Mouse (Mus musculus) erythroid progenitor cell, adult 5-6 weeks (primary cell): ENCODE measurements around the gene Rasgrf1. TPM values are rescaled to one million over a fixed set of nuclear protein-coding genes. Genes with fewer than 3 reads are reported as not detected.

Source experiments
- ATAC-seq: replicated peaks from 2 replicates; pipeline ENCODE4 v1.8.0; 2016; ENCODE audit warnings: moderate number of reproducible peaks, mild to moderate bottlenecking, moderate TSS enrichment, inconsistent platforms; ENCODE audit not compliant: poor library complexity, low FRiP score, severe bottlenecking
- total RNA-seq, 2 experiments: library from RNA; stranded (forward) in 1 of 2; stranded (reverse) in 1 of 2; fragments of 150-400 nt in 1 of 2; fragments of 186-747, 209-891 nt in 1 of 2; gene quantifications; 2 replicates each; pipeline versions ENCODE4 v1.2.3 to v1.2.4; 2015 to 2017; ENCODE audit warnings: low replicate concordance in 2 of 2

Rasgrf1 gene
- total RNA-seq, 2 experiments from 2014 or later: not detected

GRCm38 (mm10) chr9:89958959-89959358, 49.3 kb downstream of the Rasgrf1 start:
- no peak for ATAC-seq

GRCm38 (mm10) chr9:89964091-89964490, 54.4 kb downstream of the Rasgrf1 start:
- no peak for ATAC-seq

GRCm38 (mm10) chr9:89967716-89968115, 58.0 kb downstream of the Rasgrf1 start:
- no peak for ATAC-seq

DNA sequence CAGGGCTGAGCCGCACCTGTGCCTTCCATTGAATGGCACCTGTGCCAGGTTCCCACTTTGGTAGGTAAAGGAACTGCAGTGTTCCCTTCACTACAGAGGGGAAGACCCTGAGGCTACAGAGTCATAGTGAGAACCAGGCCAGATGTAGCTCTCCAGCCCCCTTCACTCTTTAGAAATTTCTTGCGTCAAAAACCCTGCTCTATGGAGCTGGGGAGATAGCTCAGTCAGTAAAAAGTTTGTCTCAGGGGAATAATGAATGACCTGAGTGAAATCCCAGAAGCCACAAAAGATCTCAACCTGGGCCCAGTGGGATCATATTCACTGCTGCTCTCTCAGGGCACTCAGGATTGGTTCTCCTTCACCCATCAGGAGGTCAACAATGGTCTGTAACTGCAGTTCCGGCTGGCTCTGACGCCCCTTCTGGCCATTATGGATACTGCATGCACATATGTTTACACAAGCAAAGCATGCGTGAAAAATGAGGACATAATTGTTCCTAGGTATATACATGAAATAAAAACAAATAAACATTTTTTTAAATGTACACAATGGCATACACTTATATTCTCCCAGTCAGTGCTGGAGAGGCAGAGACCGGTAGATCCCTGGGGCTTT, 59.2 kb downstream of the Rasgrf1 start:
- ATAC-seq: no peak

- ATAC-seq: no peak
These were observed 60.6 kb downstream of the Rasgrf1 start for GRCm38 (mm10) chr9:89970271-89970670.

GRCm38 (mm10) chr9:89970886-89971486, 61.3 kb downstream of the Rasgrf1 start:
- no peak for ATAC-seq

DNA sequence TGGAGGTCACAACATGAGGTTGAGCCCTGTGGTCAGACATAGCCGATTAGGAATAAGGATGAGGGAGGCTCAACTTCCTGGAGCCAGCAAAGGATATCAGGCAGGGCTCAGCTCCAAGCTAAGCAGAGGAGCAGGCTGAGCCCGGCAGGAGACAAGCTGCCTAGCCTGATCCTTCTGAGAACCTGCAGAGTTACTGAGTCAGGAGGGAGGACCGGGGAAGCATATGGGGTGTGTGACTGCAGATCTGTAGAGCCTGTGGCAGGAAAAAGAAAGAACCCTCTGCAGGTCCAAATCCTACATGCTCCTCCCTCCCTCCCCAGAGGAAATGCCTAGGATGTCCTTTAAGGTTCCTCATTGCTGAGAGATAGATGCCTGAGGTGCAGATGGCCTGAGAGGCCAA, 62.6 kb downstream of the Rasgrf1 start:
- ATAC-seq: no peak

DNA sequence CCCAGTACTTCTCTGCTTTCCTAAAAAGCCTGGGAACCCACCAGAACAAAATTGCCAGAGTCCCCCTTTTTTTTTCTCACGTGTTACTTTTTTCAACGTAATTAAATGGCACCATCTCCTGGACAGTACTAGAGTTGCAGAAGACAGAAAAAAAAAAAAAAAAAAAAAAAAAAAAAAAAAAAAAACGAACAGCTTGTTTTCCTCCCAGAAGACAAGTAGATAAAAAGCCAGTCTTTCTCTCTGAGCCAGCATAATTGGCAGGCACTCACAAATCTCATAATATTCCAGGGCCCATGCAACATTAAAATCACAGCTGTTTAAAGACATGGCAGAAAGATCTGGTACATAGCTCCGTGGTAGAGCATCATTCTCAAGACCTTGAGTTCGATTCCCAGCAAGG, 64.1 kb downstream of the Rasgrf1 start:
- no peak for ATAC-seq

GRCm38 (mm10) chr9:89974463-89974931, 64.8 kb downstream of the Rasgrf1 start:
- ATAC-seq: no peak

DNA sequence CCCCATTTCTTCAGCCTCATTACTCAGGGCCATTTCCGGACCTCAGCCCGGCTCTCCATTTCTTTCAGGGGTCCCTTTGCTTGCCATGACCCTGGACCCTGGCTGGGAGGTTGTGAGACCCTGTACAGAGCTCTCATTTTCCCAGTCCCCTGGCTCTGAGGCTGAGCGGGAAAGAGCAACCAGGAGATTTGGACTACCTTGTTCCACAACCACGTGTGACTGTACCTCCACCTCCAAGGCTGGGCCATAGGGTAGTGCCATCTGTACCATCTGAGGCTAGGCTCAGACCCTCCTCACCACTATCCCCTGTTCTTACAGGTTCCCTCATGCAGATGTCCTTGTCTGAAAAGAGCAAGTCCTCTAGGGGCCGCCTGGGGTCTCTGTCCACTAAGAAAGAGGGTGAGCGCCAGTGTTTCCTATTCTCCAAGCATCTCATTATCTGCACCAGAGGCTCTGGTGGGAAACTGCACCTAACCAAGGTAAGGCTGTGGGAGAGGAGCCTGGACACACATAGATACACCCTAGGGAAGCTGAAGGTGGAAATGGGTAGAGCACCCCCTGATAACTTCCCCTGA, 66.7 kb downstream of the Rasgrf1 start:
- ATAC-seq: no peak

DNA sequence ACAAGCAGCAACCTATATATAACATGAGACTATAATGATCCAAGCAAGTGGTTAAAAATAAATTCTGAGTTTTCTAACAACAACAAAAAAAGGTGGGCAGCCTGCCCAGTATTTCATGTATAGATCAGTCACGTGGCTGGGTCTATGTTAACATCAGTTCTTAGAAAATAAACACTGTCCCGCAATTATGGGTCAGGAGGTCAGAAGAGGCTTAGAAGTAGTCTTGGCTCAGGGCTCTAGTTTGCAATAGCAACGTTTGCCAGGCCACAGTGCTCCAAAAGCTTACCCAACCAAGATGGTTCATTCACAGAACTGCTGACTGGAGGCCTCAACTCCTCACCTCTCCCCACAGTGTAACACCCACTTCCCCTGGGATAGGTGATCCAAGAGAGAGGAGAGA, 69.5 kb downstream of the Rasgrf1 start:
- ATAC-seq: no peak

- no peak for ATAC-seq
These were observed 72.5 kb downstream of the Rasgrf1 start for GRCm38 (mm10) chr9:89982256-89982655.

- no peak for ATAC-seq
These were observed 78.3 kb downstream of the Rasgrf1 start for GRCm38 (mm10) chr9:89988053-89988452.

DNA sequence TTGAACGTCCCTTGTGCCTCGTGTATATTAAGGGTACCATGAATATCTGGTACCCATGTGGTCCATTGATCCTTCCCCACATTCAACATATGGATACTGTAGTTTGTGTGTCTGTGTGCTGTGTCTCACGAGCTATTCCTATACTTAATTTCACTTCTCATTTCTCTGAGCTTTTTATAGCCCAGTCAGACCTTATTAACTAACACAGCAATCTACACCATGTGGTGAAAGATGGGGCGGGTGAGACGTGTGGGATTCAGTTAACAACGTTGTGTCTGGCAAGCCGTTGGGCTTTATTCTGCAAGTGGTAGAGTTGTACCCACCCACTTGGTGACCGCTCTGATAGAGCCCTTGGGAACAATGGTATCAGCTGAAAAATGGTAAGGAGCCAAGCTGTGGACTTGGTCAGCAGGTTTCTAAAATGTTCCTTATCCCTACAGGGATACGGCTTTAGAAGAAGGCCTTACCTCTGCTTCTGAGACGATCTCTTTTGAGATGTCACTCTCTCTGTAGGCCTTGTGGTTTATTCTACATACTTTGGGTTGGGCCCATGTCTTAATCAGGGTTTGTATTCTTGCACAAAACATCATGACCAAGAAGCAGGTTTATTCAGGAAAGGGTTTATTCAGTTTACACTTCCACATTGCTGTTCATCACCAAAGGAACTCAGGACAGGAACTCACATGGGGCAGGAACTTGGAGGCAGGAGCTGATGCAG, 79.3 kb downstream of the Rasgrf1 start:
- ATAC-seq: no peak

DNA sequence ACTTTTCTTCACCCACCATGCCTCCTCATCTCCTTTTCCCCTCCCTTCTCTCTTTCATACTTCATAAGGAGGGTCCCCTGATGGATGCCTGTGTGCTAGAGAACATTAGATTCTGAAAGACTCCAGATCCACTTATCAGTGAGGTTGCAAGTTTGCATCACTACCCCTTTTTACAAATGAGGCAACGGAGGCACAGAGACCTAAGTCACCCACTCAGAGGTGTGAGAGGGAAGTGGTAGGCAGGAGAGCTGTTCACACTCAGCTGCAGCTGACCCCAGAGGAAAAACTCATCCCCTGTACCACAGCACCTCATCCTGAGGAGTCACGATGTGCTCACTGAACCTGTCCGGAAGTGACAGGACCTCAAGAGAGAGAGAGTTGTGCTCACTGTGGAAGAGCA, 96.7 kb downstream of the Rasgrf1 start:
- ATAC-seq: no peak

DNA sequence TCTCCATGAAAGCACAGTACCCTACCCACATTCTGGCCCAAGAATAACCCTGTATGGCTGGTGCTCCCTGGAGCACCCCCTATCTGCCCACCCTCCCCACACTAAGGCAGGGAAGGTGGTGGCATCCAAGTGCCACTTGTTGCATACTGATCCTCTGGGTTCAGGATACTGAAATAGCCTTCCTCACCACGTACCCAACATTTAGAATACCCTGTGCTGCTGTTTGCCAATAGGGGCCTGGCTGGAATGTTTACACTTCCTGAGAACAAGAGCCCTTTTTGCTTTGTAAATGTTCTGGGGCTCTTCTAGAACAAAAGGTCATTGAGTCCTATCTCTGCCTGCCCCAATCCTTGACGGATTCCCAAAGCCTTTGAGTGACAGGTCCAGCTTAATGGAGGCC, 97.4 kb downstream of the Rasgrf1 start:
- no peak for ATAC-seq

DNA sequence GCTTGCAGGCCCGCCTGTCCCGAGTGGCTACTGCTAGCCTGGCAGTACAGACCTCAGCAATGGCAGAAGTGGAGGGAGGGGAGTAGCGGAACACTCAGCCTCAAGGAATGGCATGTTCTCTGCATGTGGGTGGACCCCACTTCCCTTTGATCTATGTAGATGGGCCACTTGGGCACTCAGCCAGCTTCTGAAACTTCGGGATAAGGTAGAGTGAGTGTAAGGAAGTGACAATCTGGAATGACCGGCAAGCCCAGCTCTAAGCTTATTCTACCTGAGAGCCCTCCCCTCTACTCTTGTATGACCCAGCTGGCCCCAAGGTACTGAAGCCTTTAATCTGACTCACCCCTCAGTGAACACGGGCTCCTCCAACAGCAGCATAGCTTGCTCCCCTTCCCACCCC, 98.4 kb downstream of the Rasgrf1 start:
- no peak for ATAC-seq

GRCm38 (mm10) chr9:90011849-90012248, 102.1 kb downstream of the Rasgrf1 start:
- no peak for ATAC-seq

DNA sequence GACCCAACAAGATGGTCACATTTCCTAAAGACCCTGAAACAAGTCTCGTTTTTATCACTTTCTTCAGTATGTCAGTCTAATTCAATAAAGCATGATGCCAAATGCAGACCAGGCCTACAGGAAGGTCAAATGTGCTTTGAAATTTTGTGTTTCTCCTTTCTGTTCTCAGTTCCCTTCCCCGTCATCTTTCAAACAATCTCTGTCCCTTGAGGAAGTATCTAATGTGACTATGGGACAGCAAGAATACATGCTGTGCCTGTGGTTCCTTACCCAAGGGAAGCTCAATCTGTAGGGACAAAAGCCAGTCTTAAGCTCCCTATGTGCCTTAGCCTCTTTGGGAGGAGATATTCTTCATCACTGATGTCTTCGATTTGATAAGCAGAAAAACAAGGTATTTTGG, 104.9 kb downstream of the Rasgrf1 start:
- ATAC-seq: no peak

- no peak for ATAC-seq
These were observed 106.5 kb downstream of the Rasgrf1 start for GRCm38 (mm10) chr9:90016204-90016603.

- no peak for ATAC-seq
These were observed 111.2 kb downstream of the Rasgrf1 start for GRCm38 (mm10) chr9:90020866-90021265.
